Mouse (Mus musculus) testis, adult 10 weeks (tissue): ENCODE measurements around the gene Vmn1r200. TPM values are rescaled to one million over a fixed set of nuclear protein-coding genes. Genes with fewer than 3 reads are reported as not detected.

ENCODE experiments used
- polyA plus RNA-seq: library from polyadenylated mRNA; stranded (reverse); fragments of 350-450 nt; fragmentation: Illumina TruSeq; extraction: RNeasy Lipid Tissue Mini Kit (QIAGEN cat#74804); gene quantifications from one replicate; pipeline ENCODE4 v1.2.3, GENCODE M21; 2014; ENCODE audit warnings: low read depth, low replicate concordance

Vmn1r200 gene
- not detected for polyA plus RNA-seq

DNA sequence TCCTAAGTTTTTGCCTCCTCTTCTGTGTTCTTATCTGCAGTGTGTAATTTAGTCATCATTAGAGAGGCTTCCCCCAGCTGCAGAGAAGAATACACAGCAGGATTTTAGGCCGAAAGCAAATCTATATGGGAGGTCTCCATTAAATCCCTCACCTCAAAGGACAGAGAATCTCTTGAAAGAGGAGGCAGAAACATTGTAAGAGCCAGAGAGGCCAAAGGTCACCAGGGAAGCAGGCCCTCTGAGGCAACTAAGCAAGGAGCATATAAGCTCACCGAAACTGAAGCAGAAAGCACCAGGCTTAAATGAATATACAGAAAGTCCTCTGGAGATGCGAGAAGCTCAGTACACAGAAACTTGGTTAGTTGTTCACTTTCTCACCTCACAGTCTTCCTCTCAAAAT, at the start of gene Vmn1r200:
Gene Vmn1r200, plus strand, starts transcription at position 301 of the 400 bp plus-strand sequence.

DNA sequence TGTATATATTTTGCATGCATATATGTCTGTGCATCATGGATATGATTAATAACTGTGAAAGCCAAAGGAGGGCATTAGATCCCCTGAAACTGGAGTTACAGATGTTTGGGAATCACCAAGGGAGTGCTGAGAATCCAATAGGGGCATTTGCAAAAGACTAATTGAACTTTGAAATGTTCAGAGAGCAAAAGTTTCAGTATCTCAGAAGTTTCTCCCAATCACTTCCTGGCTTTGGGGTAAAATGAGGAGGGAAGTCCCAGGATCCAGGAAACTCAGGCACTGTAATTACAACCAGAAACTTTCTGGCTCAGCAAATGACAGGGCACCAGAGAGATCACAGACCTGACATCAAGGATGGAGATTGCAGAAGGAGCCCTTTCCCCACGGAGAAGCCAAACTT, 40.1 kb upstream of the Vmn1r200 start, which contains the start of gene Vmn1r198:
Gene Vmn1r198, plus strand, starts transcription at position 301 of the 400 bp plus-strand sequence.

DNA sequence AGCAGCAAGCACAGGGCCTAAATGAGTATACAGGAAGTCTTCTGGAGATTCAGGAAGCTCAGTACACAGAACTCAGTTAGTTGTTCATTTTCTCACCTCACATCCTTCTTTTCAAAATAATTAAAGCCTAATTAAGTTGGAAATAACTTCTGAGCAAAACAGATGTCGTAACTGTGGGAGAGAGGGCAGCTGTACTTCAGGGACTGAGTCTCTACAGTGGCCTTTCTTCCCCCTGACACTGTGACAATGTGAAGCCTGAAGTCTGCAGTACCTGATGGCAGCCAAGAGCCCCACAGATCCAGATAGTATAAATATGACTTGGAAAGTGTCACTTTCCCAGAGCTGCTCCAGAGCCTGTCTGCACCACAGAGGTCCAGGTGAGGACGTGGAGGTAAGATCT, 10.7 kb upstream of the Vmn1r200 start, which contains the start of gene Vmn1r199:
Gene Vmn1r199, plus strand, starts transcription at position 301 of the 400 bp plus-strand sequence.

Other genes starting within 250 kb of the Vmn1r200 start
- gene Vmn1r191, start 206.4 kb upstream of the Vmn1r200 start, polyA plus RNA-seq, result not detected
- gene Vmn1r192, start 199.2 kb upstream of the Vmn1r200 start, polyA plus RNA-seq, result not detected
- gene Vmn1r193, start 167.2 kb upstream of the Vmn1r200 start, polyA plus RNA-seq, result not detected
- gene Vmn1r194, start 146.2 kb upstream of the Vmn1r200 start, polyA plus RNA-seq, result not detected
- gene Vmn1r195, start 119.9 kb upstream of the Vmn1r200 start, polyA plus RNA-seq, result not detected
- not detected for gene Vmn1r196, start 100.5 kb upstream of the Vmn1r200 start, polyA plus RNA-seq
- not detected for gene Vmn1r197, start 65.8 kb upstream of the Vmn1r200 start, polyA plus RNA-seq
- gene Vmn1r198, start 40.0 kb upstream of the Vmn1r200 start, polyA plus RNA-seq, result not detected
- not detected for gene Vmn1r199, start 10.6 kb upstream of the Vmn1r200 start, polyA plus RNA-seq
- gene Vmn1r201, start 81.5 kb downstream of the Vmn1r200 start, polyA plus RNA-seq, result not detected
- gene Vmn1r202, start 115.0 kb downstream of the Vmn1r200 start, polyA plus RNA-seq, result not detected
- gene Vmn1r203, start 127.7 kb downstream of the Vmn1r200 start, polyA plus RNA-seq, result not detected
- not detected for gene Vmn1r204, start 162.8 kb downstream of the Vmn1r200 start, polyA plus RNA-seq
- not detected for gene Vmn1r205, start 202.6 kb downstream of the Vmn1r200 start, polyA plus RNA-seq
- gene Vmn1r206, start 233.9 kb downstream of the Vmn1r200 start, polyA plus RNA-seq, result not detected